Mouse (Mus musculus) heart, adult 9 months (tissue): ENCODE measurements around the gene Abcb8.

Experiments used
- DNase-seq, 2 experiments: peaks; one replicate each; pipeline ENCODE4 v3.0.0; 2022; ENCODE audit warnings: low spot score in 2 of 2

Abcb8 gene

GRCm38 (mm10) chr5:24425421-24426036 lies 32.1 kb downstream of the Abcb8 start:
- no peak for DNase-seq

DNA sequence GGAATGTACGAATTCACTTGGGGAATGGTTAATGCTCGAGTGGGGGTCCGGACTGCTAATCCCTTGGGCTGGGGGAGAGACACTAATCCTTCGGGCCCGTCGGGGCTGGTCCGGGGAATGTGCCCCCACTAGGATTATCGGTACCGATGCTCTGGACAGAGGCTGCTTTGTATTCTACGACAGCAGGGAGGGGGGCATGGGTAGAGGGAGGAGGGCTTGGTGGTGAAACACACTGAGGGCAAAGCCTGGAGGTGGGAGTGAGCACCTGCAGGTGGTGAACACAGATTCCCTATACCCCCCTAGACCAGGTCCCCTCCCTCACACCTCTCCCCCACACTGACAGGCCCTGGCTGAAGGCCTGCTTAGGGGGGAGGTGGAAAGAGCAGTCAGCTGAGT lies 32.6 kb downstream of the Abcb8 start:
- peak in 1 of 2 experiments; percentile 17 for DNase-seq

DNA sequence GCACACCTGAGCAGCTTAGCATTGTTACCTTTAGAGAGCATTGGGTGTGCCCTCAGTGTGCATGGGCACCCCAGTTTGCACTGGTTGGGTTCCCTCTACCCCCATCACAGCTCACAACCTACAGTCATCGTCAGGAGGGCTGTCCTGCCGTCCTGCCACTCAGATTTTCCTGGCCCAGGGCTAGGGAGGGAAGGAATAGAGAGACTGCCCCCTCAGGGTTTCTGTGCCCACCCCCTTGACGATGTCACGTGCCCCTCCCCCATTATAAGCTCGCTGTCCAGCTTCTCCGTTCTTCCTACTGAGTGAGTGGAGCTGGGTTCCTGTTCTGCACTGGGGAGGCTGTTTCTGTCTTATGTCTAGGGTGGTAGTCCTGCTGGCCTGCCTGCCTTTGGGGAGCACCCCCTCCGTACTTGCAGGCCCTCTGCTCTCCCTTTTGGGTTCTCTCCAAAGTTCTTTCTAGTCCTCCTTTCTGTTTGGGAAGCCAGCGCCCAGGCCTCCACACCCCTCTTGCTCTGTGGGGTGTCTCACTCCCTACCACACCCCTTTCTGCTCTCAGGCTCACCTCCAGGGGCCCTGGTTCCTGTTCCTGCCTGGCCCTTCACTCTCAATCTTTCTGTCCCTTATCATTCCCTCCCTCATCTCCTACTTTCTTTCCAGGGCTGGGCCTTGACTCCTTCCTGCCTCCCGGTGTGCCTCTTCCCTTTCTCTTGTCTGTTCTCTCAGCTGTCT lies 33.3 kb downstream of the Abcb8 start:
- DNase-seq, result no peak

DNA sequence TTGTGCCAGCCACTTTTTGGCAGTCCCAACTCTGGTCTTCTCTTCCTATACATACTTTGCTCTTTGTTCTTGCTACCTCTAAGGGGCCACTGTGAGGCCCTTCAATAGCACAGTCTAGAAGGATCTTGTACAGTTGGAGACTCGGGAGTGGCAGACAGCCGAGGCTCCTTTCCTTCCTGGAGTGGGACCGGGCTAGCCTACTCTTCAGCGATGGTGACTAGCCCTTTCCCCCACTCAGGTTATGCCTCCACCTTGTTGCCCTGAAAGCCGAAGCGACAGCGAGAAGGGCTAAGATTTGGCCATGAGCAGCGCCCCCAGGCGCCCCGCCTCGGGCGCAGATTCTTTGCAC lies 33.8 kb downstream of the Abcb8 start:
- no peak for DNase-seq

- DNase-seq, result no peak
Observed at GRCm38 (mm10) chr5:24427981-24428402, 34.5 kb downstream of the Abcb8 start.

- no peak for DNase-seq
Observed at GRCm38 (mm10) chr5:24428596-24428995, 35.1 kb downstream of the Abcb8 start.

DNA sequence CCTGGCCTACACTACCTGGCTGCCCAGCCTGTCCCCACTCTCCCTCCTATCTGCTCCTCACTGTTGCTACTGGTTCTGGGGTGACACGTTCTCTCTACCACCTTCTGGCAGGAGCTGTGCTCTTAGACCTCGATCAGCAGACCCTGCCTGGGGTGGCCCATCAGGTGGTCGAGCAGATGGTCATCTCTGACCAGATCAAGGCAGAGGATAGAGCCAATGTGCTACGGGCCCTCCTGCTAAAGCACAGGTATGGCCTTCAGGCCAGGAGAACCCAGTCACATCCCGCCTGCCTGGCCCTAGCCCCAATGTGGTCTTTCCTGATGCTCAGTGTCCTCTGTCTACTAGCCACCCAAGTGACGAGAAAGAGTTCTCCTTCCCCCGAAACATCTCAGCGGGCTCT lies 40.5 kb downstream of the Abcb8 start:
- DNase-seq, result no peak

GRCm38 (mm10) chr5:24441187-24441586 lies 47.7 kb downstream of the Abcb8 start:
- DNase-seq, result no peak

GRCm38 (mm10) chr5:24442029-24442428 lies 48.6 kb downstream of the Abcb8 start:
- DNase-seq, result no peak

DNA sequence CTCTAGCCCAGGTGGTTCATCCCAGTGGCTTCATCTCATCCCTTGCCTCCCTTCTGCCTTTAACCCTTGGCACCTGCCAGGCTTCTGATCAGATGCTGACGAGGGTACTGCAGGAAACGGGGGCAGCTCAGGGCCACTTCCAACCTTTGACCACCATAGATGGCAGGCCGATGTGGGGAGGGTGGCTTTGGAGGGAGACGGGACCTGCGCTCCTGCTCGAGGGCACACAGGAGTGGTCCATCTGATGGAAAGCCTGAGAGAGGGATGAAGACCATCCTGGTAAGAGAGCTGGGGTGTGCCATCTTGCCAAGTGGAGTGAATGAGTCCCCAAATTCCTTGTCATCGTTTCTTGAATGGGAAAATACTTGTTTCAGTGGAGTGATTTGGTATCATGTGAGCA lies 49.7 kb downstream of the Abcb8 start:
- DNase-seq, result no peak

GRCm38 (mm10) chr5:24443927-24444326 lies 50.5 kb downstream of the Abcb8 start:
- DNase-seq, result no peak

- peak; percentile 93 to 94 for DNase-seq
Observed at GRCm38 (mm10) chr5:24444746-24445427, 51.4 kb downstream of the Abcb8 start, which contains the start of gene Fastk. Gene Fastk (minus strand): TSS chr5:24445287.

DNA sequence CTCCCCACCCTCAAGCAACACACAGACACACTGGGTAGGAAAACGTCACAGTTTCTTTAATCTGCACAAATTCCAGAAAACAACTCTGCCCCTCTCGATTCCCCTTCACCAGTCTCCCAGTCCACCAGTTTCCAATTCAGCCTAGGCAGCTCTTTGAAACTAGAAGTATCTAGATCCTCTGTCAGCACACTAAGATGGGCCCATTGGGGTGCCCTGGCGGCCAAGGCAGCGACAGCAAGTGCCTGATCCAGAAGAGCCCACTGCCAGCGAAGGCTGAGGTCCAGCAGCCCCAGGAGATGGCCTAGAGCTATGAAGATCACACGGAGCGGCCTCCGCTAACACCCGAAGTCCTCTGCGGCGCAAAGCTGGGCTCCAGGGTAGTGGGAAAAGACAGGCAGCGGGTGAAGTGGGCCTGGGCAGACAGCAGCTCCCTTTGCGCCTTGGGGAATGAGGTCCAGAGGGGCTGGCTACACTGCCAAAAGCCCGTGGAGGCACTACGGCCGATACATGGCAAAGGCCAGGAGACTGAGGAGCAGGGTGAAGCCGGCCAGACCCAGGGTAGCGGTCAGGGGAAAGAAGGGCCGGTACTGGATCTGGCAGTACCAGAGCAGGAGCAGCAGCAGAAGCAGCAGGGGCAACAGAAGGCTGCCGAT lies 52.1 kb downstream of the Abcb8 start:
- no peak for DNase-seq

DNA sequence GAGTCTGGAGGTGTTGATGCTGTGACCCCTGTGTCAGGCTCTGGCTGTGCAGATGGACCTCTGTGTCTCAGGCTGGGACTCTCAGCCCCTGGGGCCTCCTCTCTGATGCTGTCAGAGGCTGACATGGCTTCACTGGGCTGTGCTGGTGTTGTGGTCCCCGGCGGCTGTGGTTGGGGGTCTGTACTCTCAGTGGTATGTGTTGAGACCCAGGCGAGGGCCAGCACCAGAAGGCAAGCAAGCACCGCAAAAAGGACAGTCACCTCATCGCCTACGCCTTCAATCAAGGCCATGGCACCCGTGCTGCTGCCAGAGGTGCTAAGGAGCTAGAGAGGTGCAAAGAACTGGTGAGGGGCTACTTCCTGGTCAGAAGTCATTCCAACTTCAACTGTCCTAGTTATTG lies 53.2 kb downstream of the Abcb8 start:
- no peak for DNase-seq

DNA sequence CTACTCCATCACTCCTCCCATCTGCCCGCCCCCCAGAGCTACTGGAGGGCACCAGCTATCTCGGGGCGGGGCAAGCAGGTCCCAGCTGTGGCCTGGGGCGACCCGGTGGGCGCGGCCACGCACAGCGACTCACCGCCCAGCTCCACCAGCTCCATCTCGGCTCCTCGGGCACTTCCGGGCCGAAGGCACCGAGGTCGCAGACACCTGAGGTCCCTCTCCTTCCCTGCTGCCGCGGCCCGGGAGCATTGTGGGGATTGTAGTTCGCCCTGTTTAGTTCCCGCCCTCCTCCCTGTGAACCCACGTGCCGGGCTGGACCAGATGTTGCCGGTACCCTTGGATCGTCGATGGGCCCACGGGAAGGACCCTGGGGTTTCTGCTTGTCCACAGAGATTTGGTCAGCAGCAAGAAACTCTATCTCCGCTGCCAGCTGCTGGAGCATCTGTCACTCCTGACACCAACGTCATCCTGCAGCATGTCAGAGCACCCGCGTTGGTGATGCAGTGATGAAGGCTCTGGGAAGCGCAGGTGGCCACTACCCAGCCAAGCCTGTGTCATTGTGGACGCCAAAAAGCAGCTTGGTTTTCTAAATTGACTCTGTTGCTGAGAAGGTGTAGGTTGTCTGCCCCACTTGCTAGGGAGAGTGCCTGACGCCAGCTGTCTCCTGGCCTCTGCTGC lies 54.3 kb downstream of the Abcb8 start, which contains the start of gene Tmub1:
Gene Tmub1, minus strand, starts transcription at position 231 of the 675 bp plus-strand sequence.
- peak; percentile 84 to 87 for DNase-seq

DNA sequence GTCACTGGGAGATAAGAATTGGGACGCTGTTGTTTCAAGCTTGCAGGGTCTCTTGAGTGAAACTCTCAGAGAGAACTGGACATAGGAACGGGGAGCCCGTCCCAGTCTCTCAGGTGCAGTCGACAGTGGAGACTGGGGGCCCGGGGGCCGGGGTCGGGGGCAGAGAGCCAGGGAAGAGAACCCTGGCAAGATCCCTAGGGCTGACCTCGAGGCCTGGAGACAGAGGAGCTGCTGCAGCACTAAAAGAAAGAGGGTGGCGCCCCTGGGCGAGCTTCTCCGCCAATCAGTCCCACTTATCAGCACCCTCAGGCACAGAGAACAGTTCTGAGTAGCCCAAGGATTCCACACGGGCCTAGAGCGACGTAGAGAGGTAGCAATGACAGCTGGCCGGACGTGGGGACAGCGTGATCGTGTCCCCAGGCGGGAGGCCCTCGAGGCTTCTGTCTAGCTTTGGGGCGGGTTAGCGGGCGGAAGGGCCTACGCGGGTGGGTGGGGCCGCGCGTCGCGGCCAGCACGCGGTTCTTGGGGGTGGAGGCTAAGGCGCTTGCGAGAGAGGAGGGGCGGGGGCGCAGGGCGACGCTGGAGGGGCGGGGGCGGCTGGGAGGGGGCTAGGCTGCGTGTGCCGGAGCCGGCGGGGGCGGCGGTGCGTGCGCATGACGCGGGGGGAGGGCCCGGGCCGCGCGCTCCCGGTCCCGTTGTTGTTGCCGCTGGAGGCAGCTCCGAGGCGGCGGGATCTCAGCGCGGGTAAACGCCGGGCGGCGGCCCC lies 58.0 kb downstream of the Abcb8 start:
- peak; percentile 83 to 87 for DNase-seq

DNA sequence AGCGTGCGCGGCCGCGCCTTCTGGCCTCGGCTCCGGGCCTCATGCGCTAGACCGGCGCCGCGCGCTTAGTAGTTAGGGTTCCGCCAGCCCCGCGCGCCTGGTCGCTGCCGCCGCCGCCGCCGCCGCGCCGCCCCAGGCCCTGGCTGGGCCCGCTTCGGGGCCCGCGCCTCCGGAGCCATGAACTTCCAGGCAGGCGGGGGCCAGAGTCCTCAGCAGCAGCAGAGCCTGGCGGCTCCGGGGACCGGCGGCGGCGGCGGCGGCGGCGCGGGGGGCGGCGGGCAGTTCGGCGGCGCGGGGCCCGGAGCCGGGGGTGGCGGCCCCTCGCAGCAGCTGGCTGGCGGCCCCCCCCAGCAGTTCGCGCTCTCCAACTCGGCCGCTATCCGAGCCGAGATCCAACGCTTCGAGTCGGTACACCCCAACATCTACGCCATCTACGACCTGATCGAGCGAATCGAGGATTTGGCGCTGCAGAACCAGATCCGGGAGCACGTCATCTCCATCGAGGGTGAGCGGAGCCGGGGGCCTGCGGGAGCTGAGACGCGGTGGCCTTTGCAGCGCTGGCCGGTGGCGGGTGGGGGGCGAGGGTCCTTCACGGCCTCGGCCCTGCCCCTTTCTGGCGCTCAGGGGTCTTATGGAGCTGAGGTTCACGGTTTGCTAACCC lies 58.7 kb downstream of the Abcb8 start, which contains the start of gene Agap3:
Gene Agap3, plus strand, starts transcription at position 148 of the 661 bp plus-strand sequence.
- peak; percentile 41 to 54 for DNase-seq

DNA sequence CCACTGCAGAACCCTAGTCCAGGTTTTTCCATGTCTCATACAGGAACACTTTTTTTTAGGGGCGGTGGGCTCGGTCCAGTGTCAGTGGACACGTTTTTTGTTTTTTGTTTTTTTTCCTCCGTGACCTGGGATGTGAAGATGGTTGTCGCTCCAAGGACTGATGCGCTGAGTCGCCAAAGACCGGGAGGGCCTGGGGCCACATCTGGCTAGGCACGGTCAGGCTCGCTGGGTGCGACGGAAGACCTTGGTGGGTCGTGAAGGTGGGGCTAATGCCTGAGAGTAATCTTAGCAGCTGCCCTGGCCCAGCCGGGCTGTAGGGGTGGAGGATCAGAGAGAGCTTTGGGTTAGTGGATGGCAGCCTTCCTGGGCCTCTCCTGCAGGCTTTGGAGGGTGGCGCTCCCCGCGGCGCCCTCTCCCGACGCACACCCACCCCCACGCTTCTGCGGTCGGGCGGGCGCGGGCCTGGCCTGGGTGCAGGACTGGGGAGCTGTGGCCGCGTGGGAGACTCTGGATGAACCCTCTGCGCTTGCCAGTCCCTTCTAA lies 59.3 kb downstream of the Abcb8 start:
- peak in 1 of 2 experiments; percentile 26 for DNase-seq

DNA sequence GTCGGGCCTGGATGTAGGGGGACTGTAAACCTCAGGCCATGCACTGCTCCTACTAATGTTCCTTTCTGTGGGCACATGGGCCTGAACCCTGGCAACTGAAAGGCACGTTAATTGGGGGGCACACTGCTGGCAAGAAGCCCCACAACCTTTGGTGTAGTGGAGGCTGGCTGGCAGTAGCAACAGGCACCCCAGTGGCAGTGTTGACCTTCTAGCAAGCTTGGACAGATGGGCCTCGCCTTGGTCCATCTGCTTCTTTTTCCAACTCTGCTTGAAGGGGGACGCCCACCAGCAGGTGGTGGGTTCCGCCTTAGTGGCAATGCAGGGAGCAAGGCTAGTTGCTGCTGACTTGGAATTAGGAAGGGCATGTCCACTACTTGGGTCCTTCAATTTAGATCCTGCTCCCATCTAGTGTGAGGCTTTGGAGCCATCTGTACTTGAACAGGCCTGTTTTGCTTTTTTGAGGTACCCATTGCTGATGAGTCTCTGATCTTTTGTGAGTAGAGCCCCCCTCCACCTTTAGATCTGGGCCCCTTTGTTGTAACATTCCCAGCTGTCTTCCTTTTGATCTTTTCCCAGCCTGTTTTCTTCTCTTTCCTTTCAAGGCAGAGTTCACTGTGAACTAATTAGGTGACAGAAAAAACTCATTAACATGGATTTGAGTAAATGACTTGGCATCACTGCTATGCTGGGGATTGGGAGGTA lies 60.0 kb downstream of the Abcb8 start:
- DNase-seq, result no peak

GRCm38 (mm10) chr5:24453985-24454303 lies 60.5 kb downstream of the Abcb8 start:
- DNase-seq, result peak in 1 of 2 experiments; percentile 31
